Mouse (Mus musculus) v-Abl transformed pro-B cells (cell line): ENCODE measurements around the gene Smoc1.

Experiments
- in situ Hi-C, 2 experiments: fragments of 400-800 bp; cut with MboI; formaldehyde crosslinking; loops; one replicate each; pipeline ENCODE4 v1.15.1; 2025; ENCODE audit not compliant: unreplicated experiment in 2 of 2

Smoc1 gene

DNA sequence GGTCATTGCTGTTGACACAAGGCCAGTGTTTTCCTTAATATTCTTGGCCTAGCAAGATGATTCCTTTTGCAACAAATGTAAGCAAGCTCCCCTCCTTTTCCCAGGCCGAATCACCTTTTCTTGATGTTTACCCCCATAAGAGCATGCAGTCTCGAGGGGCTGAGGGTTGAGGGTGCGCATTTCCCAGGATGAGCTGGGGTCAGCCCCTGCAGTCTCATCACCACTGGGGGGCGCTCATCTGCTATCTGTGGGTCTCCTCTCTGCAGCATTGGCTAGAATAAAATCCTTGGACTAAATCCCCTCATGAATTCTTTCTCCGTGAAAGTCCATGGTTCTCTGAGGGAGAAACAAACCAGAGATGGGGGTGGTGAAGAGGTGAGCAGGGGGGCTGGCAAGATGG is 134.2 kb downstream of the Smoc1 start:
- in situ Hi-C loops, result no loop called here

DNA sequence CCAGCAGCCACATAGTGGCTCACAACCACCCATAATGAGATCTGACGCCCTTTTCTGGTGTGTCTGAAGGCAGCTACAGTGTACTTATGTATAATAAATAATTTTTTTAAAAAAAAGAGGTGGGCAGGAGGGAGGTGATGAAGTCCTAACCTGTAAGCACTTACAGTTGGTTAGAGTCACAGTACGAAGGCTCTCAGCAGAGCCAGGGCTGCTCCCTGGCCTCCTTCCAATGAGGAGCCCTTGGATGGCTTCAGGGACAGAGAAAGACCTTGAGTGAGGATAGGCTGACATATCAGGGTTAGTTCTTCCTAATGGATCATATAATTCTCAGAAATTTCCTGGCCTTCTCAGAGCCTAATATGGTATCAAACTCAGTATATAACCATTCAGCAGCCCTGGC is 134.7 kb downstream of the Smoc1 start:
- in situ Hi-C loops, result no loop called here

DNA sequence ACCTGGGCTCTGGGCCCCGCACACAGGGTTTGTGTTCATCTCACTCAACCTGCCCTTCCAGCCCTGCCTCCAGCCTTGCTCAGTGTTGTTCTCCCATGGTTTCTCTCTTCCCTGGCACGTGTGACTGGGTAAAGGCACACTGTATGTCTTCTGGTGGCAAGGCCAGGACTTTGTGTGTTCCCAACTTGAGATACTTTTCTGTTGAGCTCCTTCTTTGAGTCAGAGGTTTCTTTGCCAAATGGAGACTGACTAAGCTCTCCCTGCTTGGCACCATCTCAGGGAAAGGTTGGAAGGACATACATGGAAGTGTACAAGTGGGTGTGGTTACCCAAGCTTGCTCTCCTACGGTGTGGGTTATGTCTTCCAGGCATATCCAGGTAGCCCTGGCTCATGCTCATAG is 136.5 kb downstream of the Smoc1 start:
- in situ Hi-C loops, result no loop called here

DNA sequence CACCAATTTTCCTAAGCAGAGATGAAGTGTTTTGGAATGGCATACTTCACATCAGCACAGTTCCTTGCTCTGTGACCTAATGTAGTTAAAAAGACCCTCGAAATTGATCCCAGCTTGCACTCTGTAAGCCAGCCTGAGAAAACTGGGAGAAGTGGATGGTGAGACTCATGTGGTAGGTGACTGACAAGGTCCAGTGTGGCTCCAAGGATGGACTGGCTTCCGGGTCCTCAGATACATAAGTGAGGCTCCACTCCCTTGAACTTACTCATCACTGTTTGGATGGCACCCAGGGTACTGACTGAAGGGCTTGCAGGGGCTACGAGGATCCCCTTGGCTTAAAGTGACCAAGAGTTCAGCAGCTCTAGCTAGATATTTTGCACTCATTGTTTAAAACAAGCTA is 137.0 kb downstream of the Smoc1 start:
- in situ Hi-C loops, result no loop called here

DNA sequence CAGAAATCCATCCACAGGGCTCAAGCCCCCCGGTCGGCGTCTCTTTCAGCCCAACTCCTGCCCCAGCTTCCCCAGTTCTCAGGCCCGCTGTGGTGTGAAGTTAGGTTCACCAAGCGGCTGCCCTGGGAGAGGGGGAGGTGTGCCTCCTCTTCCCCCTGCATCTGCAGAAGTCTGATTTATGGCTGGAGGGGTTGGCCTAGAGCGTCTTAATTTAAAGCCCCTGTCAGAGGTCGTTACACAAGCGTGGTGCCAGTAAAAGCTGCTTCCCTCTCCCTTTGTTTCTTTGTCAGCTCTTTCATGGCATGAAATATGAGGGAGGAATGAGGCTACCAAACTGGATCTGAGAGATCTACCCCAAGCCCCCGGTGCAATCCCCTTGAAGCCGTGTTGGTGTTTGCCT is 139.5 kb downstream of the Smoc1 start:
- in situ Hi-C loops, result no loop called here

DNA sequence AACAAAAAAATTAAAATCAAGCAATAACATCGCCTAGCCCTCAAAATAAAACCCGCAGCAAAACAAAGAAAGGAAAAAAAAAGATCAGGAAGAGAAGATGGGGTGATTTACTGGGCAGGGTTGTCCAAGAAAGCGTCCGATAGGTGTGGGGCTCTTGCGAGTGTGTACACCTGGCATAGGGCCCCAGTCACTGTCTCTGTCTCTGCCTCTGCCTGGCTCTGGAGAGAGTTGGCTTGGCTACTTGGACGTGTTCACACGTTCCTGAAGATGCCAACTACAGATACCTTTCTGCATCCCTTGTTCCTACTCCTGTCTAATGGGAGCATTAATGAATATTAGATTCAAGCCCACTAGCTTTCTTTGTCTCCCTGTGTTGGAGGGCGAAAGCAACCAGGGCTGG is 140.0 kb downstream of the Smoc1 start:
- in situ Hi-C loops, result no loop called here

DNA sequence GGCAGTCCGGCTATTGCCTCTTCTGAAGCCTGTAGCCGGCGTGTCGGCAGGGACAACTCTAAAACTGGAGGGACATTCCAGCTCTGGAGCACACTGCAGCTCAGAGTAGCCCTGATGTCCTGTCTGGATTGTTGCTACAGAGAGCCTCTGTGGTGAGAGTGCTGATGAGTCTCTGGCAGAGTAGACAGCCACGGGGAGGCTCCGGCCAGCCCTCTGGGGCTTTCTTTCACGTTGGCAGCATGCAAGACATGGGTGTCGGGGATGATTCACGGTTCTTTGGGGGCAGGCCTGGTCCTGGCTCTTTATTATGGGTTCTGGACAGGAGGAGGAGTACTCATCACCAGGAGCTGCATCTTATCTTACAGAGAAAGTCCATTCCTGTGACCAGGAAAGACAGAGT is 140.5 kb downstream of the Smoc1 start:
- in situ Hi-C loops, result no loop called here

DNA sequence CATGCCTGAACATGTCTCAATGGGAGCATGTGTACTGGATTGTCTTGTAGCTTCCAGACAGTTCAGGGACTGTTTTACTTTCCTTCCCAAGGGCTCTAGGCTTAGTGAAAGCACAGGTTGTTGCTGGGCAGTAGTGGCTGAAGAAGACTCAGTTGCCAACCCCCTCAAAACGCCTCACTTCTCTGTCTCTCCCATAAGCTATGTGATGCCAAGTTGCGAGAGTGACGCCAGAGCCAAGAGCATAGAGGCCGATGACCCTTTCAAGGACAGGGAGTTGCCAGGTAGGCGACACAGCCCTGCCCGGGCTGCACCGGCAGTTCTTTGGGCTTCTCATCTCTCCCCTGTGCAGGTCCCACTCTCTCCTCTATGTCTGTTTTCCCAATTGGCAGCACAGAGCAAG is 141.4 kb downstream of the Smoc1 start:
- in situ Hi-C loops, result no loop called here

DNA sequence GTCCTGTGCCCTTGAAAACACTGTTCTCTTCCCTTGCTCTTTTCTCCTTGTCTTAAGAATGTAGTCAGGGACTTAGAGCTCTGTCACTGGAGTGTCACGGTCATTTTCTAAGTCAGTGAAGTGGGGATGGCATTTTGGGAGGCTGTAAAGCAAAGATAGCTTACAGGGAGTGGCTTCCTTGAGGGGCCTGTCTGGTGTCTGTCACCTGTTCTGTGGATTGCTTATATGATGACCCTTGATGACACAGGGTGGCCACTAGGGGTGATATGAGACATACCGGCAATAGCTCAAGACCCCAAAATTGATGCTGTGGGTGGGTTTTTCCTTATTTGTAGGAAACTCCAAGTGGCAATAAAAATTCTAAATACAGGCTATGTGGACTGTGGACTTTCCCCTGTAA is 141.9 kb downstream of the Smoc1 start:
- in situ Hi-C loops, result no loop called here

DNA sequence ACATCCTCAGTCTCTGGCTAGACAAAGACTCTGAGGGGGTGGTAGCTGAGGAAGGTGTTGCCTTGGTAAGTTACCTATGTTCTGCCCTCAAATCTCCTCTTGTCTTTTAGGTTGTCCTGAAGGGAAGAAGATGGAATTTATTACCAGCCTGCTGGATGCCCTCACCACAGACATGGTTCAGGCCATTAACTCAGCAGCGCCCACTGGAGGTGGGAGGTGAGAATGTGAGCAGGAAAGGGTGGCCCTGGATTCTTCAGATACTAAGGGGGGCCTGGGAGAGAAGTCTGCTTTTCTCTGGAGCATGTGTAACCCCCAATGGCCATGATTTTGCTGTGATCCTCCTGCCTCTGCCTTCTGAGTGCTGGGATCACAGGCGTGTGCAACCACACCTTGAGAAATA is 143.5 kb downstream of the Smoc1 start:
- in situ Hi-C loops, result no loop called here

DNA sequence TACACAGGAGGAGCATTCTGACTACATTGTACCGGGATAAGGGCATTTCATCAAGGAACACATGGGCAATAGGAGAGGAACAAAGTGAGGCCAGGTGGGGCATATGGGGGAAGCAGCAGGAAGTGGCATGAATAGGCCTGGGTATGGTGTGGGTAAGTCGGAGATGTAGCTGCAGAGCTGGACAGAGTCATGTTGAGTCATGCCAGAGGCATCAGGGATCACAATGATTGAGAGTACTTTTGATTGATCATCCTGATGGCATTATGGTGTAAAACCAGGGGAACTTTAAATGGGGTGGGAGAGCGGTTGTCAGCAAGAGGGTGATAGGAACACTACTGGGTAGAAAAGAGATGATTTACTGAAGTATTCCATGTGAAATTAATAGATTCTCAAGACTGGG is 146.4 kb downstream of the Smoc1 start:
- in situ Hi-C loops, result no loop called here

DNA sequence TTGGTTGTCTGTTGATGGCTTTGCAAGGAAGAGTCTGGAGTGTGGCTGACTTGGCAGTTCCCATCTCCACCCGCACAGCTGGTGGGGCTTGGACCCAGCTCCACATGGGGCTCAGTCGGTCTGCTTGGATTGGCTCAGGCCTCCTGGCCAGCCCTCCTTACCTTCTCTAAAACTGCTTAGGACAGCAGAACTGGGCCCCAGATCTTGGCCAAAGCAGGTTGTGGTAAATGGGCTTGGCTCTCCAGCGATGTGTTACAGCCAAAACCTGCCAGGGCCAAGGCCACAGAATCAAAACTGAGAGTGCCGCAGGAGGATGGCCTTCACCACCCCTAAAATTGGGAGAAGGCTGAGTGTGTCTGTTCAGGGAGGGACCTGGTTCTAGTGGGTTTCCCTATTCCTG is 147.3 kb downstream of the Smoc1 start:
- in situ Hi-C loops, result no loop called here

DNA sequence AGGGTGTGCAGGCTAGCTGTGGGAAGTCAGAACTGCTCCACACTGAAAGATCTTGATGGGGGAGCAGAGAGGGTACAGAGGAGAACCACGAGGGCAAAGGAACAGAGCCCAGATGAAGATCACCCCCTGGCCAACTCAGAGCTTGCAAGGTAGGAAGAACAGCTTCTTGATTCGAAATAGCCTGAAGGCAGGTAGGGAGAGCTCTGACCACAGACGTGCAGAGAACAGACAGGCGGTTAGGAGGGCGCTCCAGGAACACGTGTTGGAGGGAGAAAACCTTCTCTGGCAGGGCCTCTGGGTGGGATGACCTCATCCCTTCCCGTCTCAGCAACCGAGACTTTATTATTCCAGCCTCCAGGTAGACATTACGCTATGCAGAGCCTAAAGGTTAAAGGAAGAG is 148.6 kb downstream of the Smoc1 start:
- in situ Hi-C loops, result loop anchor here in 1 of 2 experiments (25.0 kb wide), 1 partner anchor 1013 kb away; no protein-coding TSS in a partner anchor

DNA sequence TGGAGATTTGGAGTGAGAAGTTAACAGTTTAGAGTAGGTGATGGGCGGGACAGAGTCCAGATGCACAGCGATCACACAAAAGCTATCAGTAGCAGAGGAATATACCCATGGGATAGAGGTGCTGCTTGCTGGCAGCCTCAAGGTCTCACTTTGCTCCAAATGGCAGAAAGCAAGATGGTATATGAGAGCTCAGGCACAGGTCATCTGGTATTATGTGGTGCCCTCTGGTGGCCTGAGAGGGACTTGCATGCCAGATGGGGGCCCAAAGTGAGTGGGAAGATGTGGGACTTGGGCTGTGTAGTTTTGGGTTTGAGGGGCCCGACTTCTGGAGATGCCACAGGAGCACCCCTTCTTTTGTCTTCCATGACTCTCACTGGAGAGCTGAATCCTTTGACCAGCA is 155.5 kb downstream of the Smoc1 start:
- in situ Hi-C loops, result loop anchor here (5.0 to 25.0 kb wide), 6 partner anchors 195 to 1020 kb away; partner anchors contain the start of gene Ccdc177 (in 2 of the 2)

DNA sequence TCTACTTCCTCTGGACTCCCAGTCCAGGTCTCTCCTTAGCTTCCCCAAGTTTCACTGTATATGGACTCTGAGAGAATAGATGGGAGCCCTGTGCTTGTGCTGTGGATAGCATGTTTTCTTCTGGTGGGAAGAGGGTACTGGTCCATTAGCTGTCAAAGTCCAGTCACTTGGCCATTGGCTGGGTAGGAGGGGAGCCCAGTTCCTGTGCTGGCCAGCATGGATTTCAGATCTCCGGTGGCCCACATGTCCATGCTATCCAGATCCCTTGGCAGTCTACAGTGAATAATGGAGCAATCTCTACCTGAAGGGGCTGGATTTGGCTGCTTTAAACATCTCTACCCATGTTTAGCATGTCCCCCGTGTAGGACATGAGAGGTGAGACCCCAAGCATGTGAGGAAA is 158.4 kb downstream of the Smoc1 start:
- in situ Hi-C loops, result loop anchor here (5.0 to 25.0 kb wide), 6 partner anchors 198 to 1023 kb away; partner anchors contain the start of gene Ccdc177 (in 2 of the 2)

DNA sequence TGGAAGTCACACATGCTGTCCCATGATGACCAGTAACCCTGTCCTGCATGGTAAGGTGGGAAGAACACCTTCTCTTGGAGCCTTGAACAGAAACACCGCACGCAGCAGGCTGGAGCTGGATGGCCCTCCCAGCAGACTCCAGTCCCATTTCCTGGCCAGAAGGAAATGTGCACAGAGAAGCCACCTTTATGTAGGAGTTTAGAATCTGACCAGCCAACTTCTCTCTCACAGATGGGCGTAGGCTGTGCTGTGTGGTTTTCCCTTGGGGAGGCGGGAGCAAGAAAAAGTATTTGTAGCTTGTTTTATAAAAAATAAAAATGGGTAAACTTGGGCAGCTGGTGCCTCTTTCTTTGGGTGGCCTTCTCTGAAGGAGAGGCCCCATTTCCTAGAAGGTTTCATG is 159.5 kb downstream of the Smoc1 start:
- in situ Hi-C loops, result loop anchor here (10.0 to 25.0 kb wide), 3 partner anchors 219 to 1024 kb away; partner anchors contain the start of gene Ccdc177 (in 2 of the 2)

DNA sequence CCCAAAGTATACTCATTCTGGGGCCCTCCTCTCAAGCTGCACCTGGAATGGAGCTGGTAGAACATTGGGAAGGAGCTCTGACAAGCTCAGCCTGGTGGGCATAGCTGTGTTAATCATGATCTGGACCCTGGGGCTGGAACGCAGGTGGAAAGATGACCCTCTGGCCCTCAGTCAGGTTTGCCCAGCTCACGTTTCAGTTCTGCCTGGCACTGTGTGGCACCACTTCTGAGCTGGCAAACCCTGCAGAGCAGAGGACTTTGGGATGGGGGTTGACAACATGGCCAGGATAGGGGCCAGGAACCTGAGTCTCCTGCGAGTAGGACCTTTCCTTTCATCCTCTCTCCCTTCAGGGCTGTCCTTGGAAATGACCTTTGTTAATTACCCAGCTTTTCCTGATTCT is 160.1 kb downstream of the Smoc1 start:
- in situ Hi-C loops, result loop anchor here (10.0 to 25.0 kb wide), 3 partner anchors 218 to 1024 kb away; partner anchors contain the start of gene Ccdc177 (in 2 of the 2)

DNA sequence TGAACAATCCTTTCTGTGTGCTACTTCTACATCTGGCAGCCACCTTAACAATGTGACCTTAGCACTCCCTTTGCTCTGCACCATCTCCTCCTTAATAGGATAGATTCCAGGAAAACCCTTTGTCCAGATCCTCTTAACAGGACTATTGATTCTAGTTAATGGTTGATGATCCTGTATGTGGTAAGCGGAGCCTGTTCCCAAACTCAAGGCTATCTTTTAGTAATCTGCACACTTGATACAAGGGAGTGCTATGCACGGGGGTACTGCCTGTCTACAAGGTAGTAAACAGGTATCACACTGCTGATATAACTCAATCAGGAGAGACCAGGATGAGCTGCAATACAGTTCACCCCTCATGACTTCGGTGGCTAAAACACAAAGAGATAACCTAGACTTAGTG is 161.8 kb downstream of the Smoc1 start:
- in situ Hi-C loops, result loop anchor here (10.0 to 25.0 kb wide), 3 partner anchors 216 to 1026 kb away; partner anchors contain the start of gene Ccdc177 (in 2 of the 2)

DNA sequence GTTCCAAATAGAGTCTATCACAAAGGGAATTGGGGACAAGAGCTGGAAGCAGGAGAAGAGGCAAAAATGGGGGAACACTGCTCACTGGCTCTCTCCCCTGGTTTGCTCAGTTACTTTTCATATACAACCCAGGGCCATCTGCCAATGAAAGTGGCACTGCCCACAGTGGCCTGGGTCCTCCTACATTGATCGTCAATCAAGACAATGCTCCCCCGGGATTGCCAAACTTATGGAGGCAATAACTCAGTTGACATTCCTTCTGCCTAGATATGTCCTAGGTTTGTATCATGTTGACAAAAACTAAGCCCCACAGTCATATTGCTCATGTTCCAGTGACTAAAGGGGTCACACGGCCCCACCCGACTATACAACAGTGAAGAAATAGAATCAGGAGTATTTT is 162.4 kb downstream of the Smoc1 start:
- in situ Hi-C loops, result loop anchor here (10.0 to 25.0 kb wide), 3 partner anchors 216 to 1027 kb away; partner anchors contain the start of gene Ccdc177 (in 2 of the 2)

DNA sequence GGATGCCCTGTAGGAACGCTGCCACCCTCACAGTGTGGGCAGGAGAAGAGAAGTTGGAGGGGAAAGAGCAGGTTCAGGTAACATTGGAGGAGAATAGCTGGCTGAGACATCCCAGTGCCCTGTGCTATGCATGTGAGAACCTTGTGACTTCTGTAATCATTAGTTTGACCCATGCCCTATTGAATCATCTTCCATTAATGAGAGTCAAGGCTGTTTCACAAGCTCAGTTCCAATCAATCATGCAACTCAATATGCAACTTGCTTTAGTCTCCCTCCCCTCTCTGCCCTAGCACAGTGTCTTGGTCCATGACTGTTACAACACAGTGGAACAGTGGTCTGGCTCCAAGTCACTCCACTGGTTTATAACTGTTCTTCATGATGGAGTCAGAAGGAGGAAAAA is 163.0 kb downstream of the Smoc1 start:
- in situ Hi-C loops, result loop anchor here (10.0 to 25.0 kb wide), 3 partner anchors 215 to 1027 kb away; partner anchors contain the start of gene Ccdc177 (in 2 of the 2)

DNA sequence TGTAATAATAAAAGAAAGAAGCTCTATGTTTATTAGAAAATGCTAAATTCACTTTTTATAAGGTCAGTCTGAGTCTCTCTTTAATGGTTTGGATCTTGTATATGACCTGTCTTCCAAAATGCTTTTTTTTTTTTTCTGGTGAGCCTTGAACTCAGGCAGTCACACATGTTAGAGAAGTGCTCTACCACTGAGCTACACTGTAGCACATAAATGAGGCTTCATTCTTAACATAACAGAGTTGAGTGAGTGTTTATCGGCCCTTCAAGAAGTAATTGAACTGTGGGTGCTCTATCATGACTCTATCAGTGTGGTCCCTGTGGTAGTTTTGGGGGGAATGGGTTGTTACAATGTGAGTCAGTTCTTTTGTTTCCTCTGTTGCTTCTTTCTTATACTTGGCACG is 167.4 kb downstream of the Smoc1 start:
- in situ Hi-C loops, result loop anchor here in 1 of 2 experiments (25.0 kb wide), 1 partner anchor 1032 kb away; no protein-coding TSS in a partner anchor

DNA sequence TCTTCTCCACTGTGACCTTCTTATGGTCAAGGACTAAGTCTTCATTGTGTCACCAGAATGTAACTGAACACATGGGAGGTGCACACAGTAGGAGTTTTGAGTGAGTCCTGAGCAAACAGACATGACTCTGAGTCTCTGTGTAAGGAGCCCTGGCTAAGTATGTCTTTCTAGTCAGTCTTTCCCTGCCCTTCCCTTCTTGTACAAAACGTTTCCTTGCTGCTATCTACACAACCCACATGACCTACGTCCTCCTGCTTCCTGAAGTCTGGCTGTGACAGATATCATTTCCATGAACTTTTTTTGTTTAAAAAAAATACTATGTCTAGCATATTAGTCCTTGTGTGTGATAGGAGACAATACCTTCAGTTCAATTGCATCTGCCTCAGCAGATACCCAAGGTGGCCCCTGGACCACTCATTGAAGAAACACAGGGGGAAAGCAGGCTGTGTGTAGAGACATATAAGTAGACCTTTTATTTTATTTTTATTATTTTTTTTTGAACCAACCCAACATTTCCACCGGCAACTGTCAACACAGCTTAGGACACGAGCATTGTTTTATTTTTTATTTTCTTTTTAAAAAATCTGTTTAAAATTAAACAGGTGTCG is 171.0 kb downstream of the Smoc1 start:
- in situ Hi-C loops, result loop anchor here in 1 of 2 experiments (25.0 kb wide), 1 partner anchor 1035 kb away; no protein-coding TSS in a partner anchor
